Mouse (Mus musculus) left cerebral cortex, postnatal 25 days (tissue): Measurements from ENCODE around the gene Lcp2. TPM values are rescaled to one million over a fixed set of nuclear protein-coding genes. Genes with fewer than 3 reads are reported as not detected.
"Not testable (repeated sequence)": the region's sequence is repeated elsewhere in the genome, so short reads cannot be mapped to it uniquely, and the experiment has no call there.

Source experiments
- DNase-seq, 2 experiments: peaks; one replicate each; pipeline ENCODE4 v3.0.0; 2022; ENCODE audit warnings: low spot score in 2 of 2, mixed read lengths in 1 of 2
- intact Hi-C: fragments of 180-260 bp; cut with DNase I; formaldehyde crosslinking; loops from one replicate; pipeline ENCODE4 v1.15.1; 2025
- total RNA-seq, 2 experiments: library from RNA; stranded (reverse); gene quantifications; 2 replicates each; pipeline ENCODE4 v1.2.3; 2021

Gene Lcp2
- total RNA-seq, 2 experiments from 2014 or later: 3.2 to 5.0 TPM

GRCm38 (mm10) chr11:34077870-34078269 lies 31.1 kb downstream of the Lcp2 start:
- DNase-seq: no peak
- intact Hi-C loops: no loop called here

- intact Hi-C loops: no loop called here
- DNase-seq: no peak
Observed at GRCm38 (mm10) chr11:34078581-34078980, 31.9 kb downstream of the Lcp2 start.

GRCm38 (mm10) chr11:34079542-34080464 lies 33.1 kb downstream of the Lcp2 start:
- no peak for DNase-seq
- intact Hi-C loops: no loop called here

GRCm38 (mm10) chr11:34083795-34084194 lies 37.1 kb downstream of the Lcp2 start:
- intact Hi-C loops: no loop called here
- no peak for DNase-seq

GRCm38 (mm10) chr11:34084639-34085038 lies 37.9 kb downstream of the Lcp2 start:
- DNase-seq: no peak
- intact Hi-C loops: no loop called here

- DNase-seq: no peak
- intact Hi-C loops: no loop called here
Observed at GRCm38 (mm10) chr11:34086164-34086751, 39.5 kb downstream of the Lcp2 start.

- DNase-seq: no peak
- intact Hi-C loops: no loop called here
Observed at GRCm38 (mm10) chr11:34087064-34087463, 40.3 kb downstream of the Lcp2 start.

GRCm38 (mm10) chr11:34098422-34098821 lies 51.7 kb downstream of the Lcp2 start, which contains the start of gene 4930469K13Rik:
Gene 4930469K13Rik, minus strand, starts transcription at chr11:34098554.
- no peak for DNase-seq
- intact Hi-C loops: no loop called here

GRCm38 (mm10) chr11:34101827-34102226 lies 55.1 kb downstream of the Lcp2 start:
- intact Hi-C loops: no loop called here
- no peak for DNase-seq

GRCm38 (mm10) chr11:34104919-34105318 lies 58.2 kb downstream of the Lcp2 start:
- no peak for DNase-seq
- intact Hi-C loops: no loop called here

GRCm38 (mm10) chr11:34109260-34109659 lies 62.5 kb downstream of the Lcp2 start:
- no peak for DNase-seq
- intact Hi-C loops: no loop called here

- no peak for DNase-seq
- intact Hi-C loops: no loop called here
Observed at GRCm38 (mm10) chr11:34111940-34112339, 65.2 kb downstream of the Lcp2 start.

- DNase-seq: peak; percentile 27 to 63
- intact Hi-C loops: no loop called here
Observed at GRCm38 (mm10) chr11:34112781-34113380, 66.2 kb downstream of the Lcp2 start.

GRCm38 (mm10) chr11:34113760-34114159 lies 67.0 kb downstream of the Lcp2 start:
- DNase-seq: no peak
- intact Hi-C loops: no loop called here

GRCm38 (mm10) chr11:34116572-34117135 lies 69.9 kb downstream of the Lcp2 start:
- intact Hi-C loops: no loop called here
- no peak for DNase-seq

GRCm38 (mm10) chr11:34117581-34117980 lies 70.9 kb downstream of the Lcp2 start:
- no peak for DNase-seq
- intact Hi-C loops: no loop called here

- DNase-seq: peak in 1 of 2 experiments; percentile 40
- intact Hi-C loops: no loop called here
Observed at GRCm38 (mm10) chr11:34118319-34118718, 71.6 kb downstream of the Lcp2 start.

GRCm38 (mm10) chr11:34123147-34123546 lies 76.4 kb downstream of the Lcp2 start:
- DNase-seq: peak; percentile 40 to 42
- intact Hi-C loops: loop anchor here (2.0 kb wide), 1 partner anchor 90 kb away; no protein-coding TSS in a partner anchor

GRCm38 (mm10) chr11:34124852-34125251 lies 78.1 kb downstream of the Lcp2 start:
- no peak for DNase-seq
- intact Hi-C loops: no loop called here

- intact Hi-C loops, DNase-seq: not testable (repeated sequence)
Observed at GRCm38 (mm10) chr11:34125727-34126126, 79.0 kb downstream of the Lcp2 start.
